Mouse (Mus musculus): ENCODE measurements around the gene Senp5.

DNA sequence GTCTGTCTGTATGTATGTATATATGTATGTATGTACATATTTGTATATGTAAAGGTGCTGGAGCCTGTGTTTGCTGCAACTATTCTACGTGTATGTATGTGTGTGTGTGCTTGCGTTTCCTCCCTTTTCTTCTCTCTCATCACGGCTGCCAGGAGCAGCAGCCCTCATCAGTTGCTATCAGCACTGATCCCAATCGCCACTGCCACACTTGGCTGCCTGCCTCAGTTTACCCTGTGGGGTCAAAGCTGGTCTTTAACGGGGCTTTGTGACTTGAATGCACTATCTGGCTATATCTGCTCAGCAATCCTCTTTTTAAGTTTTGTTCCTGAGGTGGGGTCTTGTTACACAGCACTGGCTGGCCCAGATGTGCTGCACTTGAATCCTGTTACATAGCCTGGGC is 75.7 kb downstream of the Senp5 start:
- TF ChIP-seq CTCF (IDR thresholded peaks at IDR 0.05; ENCODE audit: low read depth, low read length) (no peak), POLR2A (IDR thresholded peaks at IDR 0.05; ENCODE audit: borderline replicate concordance, low read depth, low read length) (no peak)
